Mouse (Mus musculus): ENCODE data around the gene Frrs1l. TPM values are rescaled to one million over a fixed set of nuclear protein-coding genes. Genes with fewer than 3 reads are reported as not detected.

Frrs1l gene
- total and polyA plus RNA-seq, 2 experiments from 2014 or later, result 21.2 to 37.9 TPM

DNA sequence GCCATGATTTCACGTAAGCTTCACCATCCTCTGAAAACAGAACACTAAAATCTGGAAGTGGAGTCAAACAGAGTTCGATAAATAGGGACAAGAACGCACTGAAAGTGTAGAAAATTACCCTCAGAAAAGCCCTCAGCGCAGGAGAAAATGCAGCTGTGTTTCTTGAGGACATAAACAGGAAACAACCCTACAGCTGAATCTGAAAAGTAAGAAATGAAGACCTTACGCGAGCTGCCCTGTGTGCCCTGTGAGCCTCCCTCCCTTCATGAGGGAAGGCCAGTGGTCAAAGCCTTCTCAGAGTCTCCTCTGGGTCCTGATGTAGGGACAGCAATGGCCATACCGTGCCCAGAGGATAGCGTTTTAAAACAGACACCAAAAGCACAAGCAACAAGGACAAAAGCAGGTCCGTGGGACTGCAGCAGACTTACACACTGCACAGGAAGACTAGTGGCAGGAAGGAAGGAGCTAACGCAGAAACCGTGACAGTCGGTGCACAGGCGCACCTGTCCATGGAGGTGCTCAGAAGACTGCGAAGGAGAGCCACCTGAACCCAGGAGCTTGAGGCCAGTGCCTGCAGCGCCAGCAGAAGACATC is 74.4 kb downstream of the Frrs1l start:
- WGBS, result 89% methylated on average over 15 of the region's 15 CpGs
- H3K36me3 ChIP-seq (ENCODE audit: insufficient read depth, low read length), result peaks cover 24% of the 10 kb centered on the region; the same call in 1 of the 2 replicates
- no peak for DNase-seq (ENCODE audit: low spot score)
- no peak overlapping the region for H3K27ac ChIP-seq (ENCODE audit: low read depth, low read length)
- no peak for TF ChIP-seq CTCF (IDR thresholded peaks at IDR 0.05)
- no peak overlapping the region for H3K4me2 ChIP-seq (ENCODE audit: low read depth, low read length, poor library complexity, severe bottlenecking)
- H3K9ac ChIP-seq (replicated peaks; ENCODE audit: low read length, poor library complexity, severe bottlenecking), result no peak overlapping the region
- H3K9me3 ChIP-seq (ENCODE audit: low read length), result no peaks in the 10 kb centered on the region
- H3K4me1 ChIP-seq (ENCODE audit: insufficient read depth, low read length), result no peaks in the 10 kb centered on the region
- no peaks in the 10 kb centered on the region for H3K27me3 ChIP-seq (ENCODE audit: insufficient read depth, low read length)
- no peak overlapping the region for H3K4me3 ChIP-seq (ENCODE audit: low read depth, low read length)
- no peak for ATAC-seq (ENCODE audit: low FRiP score)

DNA sequence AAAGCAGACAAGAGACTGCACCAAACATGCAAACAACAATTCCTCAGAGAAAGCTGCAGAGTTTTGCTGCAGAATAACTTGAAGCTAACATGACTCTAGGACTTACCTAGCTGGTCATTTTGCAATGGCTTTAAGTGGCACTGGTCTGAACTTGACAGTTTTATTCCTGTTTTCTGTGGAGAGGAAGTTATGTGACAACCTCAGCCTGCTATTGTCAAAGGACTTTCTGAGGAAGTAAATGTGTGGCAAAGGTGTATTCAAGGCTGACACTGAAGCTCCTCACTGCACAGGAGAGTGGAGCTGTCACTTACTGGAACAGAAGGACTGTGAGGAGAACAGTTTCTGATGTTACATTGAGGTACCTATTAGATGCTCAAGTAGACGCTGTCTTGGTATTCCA is 75.4 kb downstream of the Frrs1l start:
- Histone ChIP-seq H3K9me3 (ENCODE audit: low read length) (no peaks in the 10 kb centered on the region), H3K36me3 (ENCODE audit: insufficient read depth, low read length) (peaks cover 31% of the 10 kb centered on the region), H3K4me3 (ENCODE audit: low read depth, low read length) (no peak overlapping the region), H3K27me3 (ENCODE audit: insufficient read depth, low read length) (no peaks in the 10 kb centered on the region), H3K4me1 (ENCODE audit: insufficient read depth, low read length) (no peaks in the 10 kb centered on the region), H3K27ac (ENCODE audit: low read depth, low read length) (no peak overlapping the region), H3K9ac (replicated peaks; ENCODE audit: low read length, poor library complexity, severe bottlenecking) (no peak overlapping the region), H3K4me2 (ENCODE audit: low read depth, low read length, poor library complexity, severe bottlenecking) (no peak overlapping the region)
- DNase-seq (ENCODE audit: low spot score), result no peak
- no peak for ATAC-seq (ENCODE audit: low FRiP score)
- WGBS, result 83% methylated on average over 1 of the region's 1 CpGs
- no peak for TF ChIP-seq CTCF (IDR thresholded peaks at IDR 0.05)

DNA sequence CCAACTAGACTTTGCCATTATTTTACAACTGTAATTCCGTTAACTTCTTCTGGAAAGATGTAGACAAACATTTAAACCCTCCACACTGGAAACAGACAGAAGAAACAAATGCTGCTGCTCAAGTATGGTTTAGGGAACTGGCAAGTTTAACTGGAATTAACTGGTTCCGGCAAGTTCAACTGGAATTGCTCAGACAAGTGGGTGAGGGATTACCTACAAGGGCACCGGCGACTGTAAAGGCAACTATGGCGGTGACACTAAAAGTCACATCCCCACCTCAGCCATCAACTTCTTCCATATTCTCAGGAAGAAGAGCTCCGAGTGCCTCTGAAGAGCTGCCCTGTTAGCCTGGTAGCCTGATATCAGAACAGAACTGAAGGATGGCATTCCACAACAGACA is 75.9 kb downstream of the Frrs1l start:
- H3K4me2 ChIP-seq (ENCODE audit: low read depth, low read length, poor library complexity, severe bottlenecking), result no peak overlapping the region
- no peak overlapping the region for H3K27ac ChIP-seq (ENCODE audit: low read depth, low read length)
- H3K4me3 ChIP-seq (ENCODE audit: low read depth, low read length), result no peak overlapping the region
- H3K4me1 ChIP-seq (ENCODE audit: insufficient read depth, low read length), result no peaks in the 10 kb centered on the region
- no peak for TF ChIP-seq CTCF (IDR thresholded peaks at IDR 0.05)
- no peak overlapping the region for H3K9ac ChIP-seq (replicated peaks; ENCODE audit: low read length, poor library complexity, severe bottlenecking)
- WGBS, result 97% methylated on average over 6 of the region's 6 CpGs
- H3K27me3 ChIP-seq (ENCODE audit: insufficient read depth, low read length), result no peaks in the 10 kb centered on the region
- DNase-seq (ENCODE audit: low spot score) (no peak), ATAC-seq (ENCODE audit: low FRiP score) (no peak)
- no peaks in the 10 kb centered on the region for H3K9me3 ChIP-seq (ENCODE audit: low read length)
- peaks cover 36% of the 10 kb centered on the region for H3K36me3 ChIP-seq (ENCODE audit: insufficient read depth, low read length)

DNA sequence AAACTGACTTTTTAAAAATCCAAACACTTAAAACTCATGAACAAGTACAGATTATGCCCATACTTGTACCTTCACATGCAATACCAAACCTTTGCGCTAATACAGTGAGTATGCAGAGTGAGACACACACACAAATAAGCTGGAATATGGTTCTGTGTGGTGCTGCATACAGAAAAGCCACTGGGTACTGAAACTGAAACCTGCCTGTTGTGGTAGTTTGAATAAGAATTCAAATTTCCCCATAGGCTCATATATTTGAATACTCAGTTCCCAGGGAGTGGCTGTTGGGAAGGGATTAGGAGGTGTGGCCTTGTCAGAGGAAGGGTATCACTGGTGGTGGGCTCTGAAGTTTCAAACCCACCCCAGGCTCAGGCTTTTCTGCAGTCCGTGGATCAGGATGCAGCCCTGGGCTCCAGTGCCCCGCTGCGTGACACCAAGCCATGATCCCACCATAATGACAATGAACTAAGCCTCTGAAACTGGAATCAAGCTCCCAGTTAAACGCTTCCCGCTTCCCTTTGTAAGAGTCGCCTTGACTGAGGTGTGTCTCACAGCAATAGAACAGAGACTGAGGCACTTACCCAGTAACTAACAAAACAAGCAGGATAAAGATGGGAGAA is 77.7 kb downstream of the Frrs1l start:
- peaks cover 37% of the 10 kb centered on the region for H3K36me3 ChIP-seq (ENCODE audit: insufficient read depth, low read length)
- H3K27ac ChIP-seq (ENCODE audit: low read depth, low read length), result no peak overlapping the region
- WGBS, result 79% methylated on average over 7 of the region's 7 CpGs
- H3K9me3 ChIP-seq (ENCODE audit: low read length), result no peaks in the 10 kb centered on the region
- DNase-seq (ENCODE audit: low spot score) (no peak), ATAC-seq (ENCODE audit: low FRiP score) (no peak)
- no peak for TF ChIP-seq CTCF (IDR thresholded peaks at IDR 0.05)
- no peak overlapping the region for H3K4me3 ChIP-seq (ENCODE audit: low read depth, low read length)
- H3K27me3 ChIP-seq (ENCODE audit: insufficient read depth, low read length), result no peaks in the 10 kb centered on the region
- no peak overlapping the region for H3K9ac ChIP-seq (replicated peaks; ENCODE audit: low read length, poor library complexity, severe bottlenecking)
- H3K4me2 ChIP-seq (ENCODE audit: low read depth, low read length, poor library complexity, severe bottlenecking), result no peak overlapping the region
- H3K4me1 ChIP-seq (ENCODE audit: insufficient read depth, low read length), result no peaks in the 10 kb centered on the region

DNA sequence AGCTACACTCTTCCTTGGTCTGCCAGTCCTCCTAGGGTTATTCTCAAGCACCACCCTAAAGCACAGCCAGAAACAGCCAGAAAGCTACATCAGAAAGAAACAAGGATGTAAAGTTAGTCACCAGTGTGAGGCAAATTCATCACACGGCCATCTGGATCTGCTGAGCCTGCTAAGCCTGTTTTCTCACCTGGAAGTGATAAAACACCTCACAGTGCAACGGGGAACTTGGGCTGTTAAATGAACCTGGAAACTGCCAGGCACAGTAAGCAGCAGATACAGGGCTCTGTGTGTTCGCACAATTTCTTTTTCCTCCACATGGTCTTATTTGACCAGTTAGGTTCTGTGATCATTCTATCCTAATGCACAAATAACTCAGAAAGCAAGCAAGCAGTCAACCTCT is 80.6 kb downstream of the Frrs1l start:
- no peak for ATAC-seq (ENCODE audit: low FRiP score)
- H3K4me3 ChIP-seq (ENCODE audit: low read depth, low read length), result no peak overlapping the region
- DNase-seq (ENCODE audit: low spot score), result no peak
- peaks cover 28% of the 10 kb centered on the region for H3K36me3 ChIP-seq (ENCODE audit: insufficient read depth, low read length)
- no peaks in the 10 kb centered on the region for H3K27me3 ChIP-seq (ENCODE audit: insufficient read depth, low read length)
- H3K4me2 ChIP-seq (ENCODE audit: low read depth, low read length, poor library complexity, severe bottlenecking), result no peak overlapping the region
- no peaks in the 10 kb centered on the region for H3K4me1 ChIP-seq (ENCODE audit: insufficient read depth, low read length)
- H3K27ac ChIP-seq (ENCODE audit: low read depth, low read length), result no peak overlapping the region
- no peak overlapping the region for H3K9ac ChIP-seq (replicated peaks; ENCODE audit: low read length, poor library complexity, severe bottlenecking)
- WGBS, result 91% methylated on average over 3 of the region's 3 CpGs
- no peak for TF ChIP-seq CTCF (IDR thresholded peaks at IDR 0.05)
- H3K9me3 ChIP-seq (ENCODE audit: low read length), result no peaks in the 10 kb centered on the region

DNA sequence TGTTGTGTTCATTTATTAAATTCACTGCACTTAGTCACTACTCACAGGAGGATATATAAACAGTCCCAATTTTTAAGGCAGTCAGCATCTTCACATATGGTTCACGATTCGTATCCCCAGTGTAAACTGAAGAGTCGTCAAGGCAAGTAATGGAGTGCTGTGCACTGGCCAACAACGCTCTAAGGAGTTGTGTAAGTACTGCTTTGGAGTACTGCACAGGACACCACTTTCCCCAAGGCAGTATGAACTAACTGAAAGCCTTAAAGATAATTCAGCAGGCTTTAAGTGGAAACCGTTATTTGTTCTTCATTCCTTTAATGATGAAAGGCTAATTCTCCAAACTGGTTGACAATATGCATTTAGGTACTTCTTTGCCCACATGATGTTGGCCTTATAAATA is 82.5 kb downstream of the Frrs1l start:
- Histone ChIP-seq H3K27me3 (ENCODE audit: insufficient read depth, low read length) (no peaks in the 10 kb centered on the region), H3K4me3 (ENCODE audit: low read depth, low read length) (no peak overlapping the region), H3K27ac (ENCODE audit: low read depth, low read length) (no peak overlapping the region), H3K36me3 (ENCODE audit: insufficient read depth, low read length) (peaks cover 30% of the 10 kb centered on the region), H3K9ac (replicated peaks; ENCODE audit: low read length, poor library complexity, severe bottlenecking) (no peak overlapping the region), H3K9me3 (ENCODE audit: low read length) (no peaks in the 10 kb centered on the region), H3K4me1 (ENCODE audit: insufficient read depth, low read length) (no peaks in the 10 kb centered on the region), H3K4me2 (ENCODE audit: low read depth, low read length, poor library complexity, severe bottlenecking) (no peak overlapping the region)
- 93% methylated on average over 5 of the region's 5 CpGs for WGBS
- ATAC-seq (ENCODE audit: low FRiP score) (no peak), DNase-seq (ENCODE audit: low spot score) (no peak)
- TF ChIP-seq CTCF (IDR thresholded peaks at IDR 0.05), result no peak

Other genes with a start within 250 kb of the Frrs1l start
- 0.16 and 0.47 TPM in 2 replicates for gene Actl7b, start 248.9 kb downstream of the Frrs1l start, total RNA-seq (2014; rRNA removed)
- gene Actl7b, start 248.9 kb downstream of the Frrs1l start, polyA plus RNA-seq (2015; fragmentation: Nextera tagmentation; extraction: Ambion mirVana), result not detected in 2 replicates
- not detected in 2 replicates for gene Actl7a, start 247.0 kb downstream of the Frrs1l start, total RNA-seq (2014; rRNA removed)
- gene Actl7a, start 247.0 kb downstream of the Frrs1l start, polyA plus RNA-seq (2015; fragmentation: Nextera tagmentation; extraction: Ambion mirVana), result not detected in 2 replicates
- gene Elp1, start 188.1 kb downstream of the Frrs1l start, total RNA-seq (2014; rRNA removed), result 89.2 and 93.9 TPM in 2 replicates
- gene Elp1, start 188.1 kb downstream of the Frrs1l start, polyA plus RNA-seq (2015; fragmentation: Nextera tagmentation; extraction: Ambion mirVana), result 51.4 and 53.6 TPM in 2 replicates
- gene Fam206a, start 188.0 kb downstream of the Frrs1l start, total RNA-seq (2014; rRNA removed), result 7.5 and 12.2 TPM in 2 replicates
- 10.0 and 10.6 TPM in 2 replicates for gene Fam206a, start 188.0 kb downstream of the Frrs1l start, polyA plus RNA-seq (2015; fragmentation: Nextera tagmentation; extraction: Ambion mirVana)
- gene Ctnnal1, start 125.2 kb downstream of the Frrs1l start, total RNA-seq (2014; rRNA removed), result 8.1 and 19.7 TPM in 2 replicates
- 8.0 and 13.0 TPM in 2 replicates for gene Ctnnal1, start 125.2 kb downstream of the Frrs1l start, polyA plus RNA-seq (2015; fragmentation: Nextera tagmentation; extraction: Ambion mirVana)
- gene Tmem245, start 43.0 kb downstream of the Frrs1l start, total RNA-seq (2014; rRNA removed), result 27.0 and 29.6 TPM in 2 replicates
- 10.4 and 11.2 TPM in 2 replicates for gene Tmem245, start 43.0 kb downstream of the Frrs1l start, polyA plus RNA-seq (2015; fragmentation: Nextera tagmentation; extraction: Ambion mirVana)
- gene Epb41l4b, start 153.0 kb upstream of the Frrs1l start, total RNA-seq (2014; rRNA removed), result 12.3 and 14.9 TPM in 2 replicates
- 3.1 and 3.2 TPM in 2 replicates for gene Epb41l4b, start 153.0 kb upstream of the Frrs1l start, polyA plus RNA-seq (2015; fragmentation: Nextera tagmentation; extraction: Ambion mirVana)

Measured in midbrain, postnatal 0 days (tissue).